Mouse (Mus musculus): ENCODE measurements around the gene Rtbdn. TPM values are rescaled to one million over a fixed set of nuclear protein-coding genes. Genes with fewer than 3 reads are reported as not detected.

Rtbdn gene
- polyA plus RNA-seq, 1 experiment from 2014 or later, result not detected

- WGBS, result under 1% methylated on average over 53 of the region's 53 CpGs
- TF ChIP-seq CTCF (IDR thresholded peaks at IDR 0.05; ENCODE audit: low read depth), result no peak
- Histone ChIP-seq H3K9me3 (ENCODE audit: low read depth, low read length) (no peaks in the 10 kb centered on the region), H3K4me1 (ENCODE audit: insufficient read depth) (peaks cover 44% of the 10 kb centered on the region), H3K27ac (ENCODE audit: low read depth) (peak overlapping the region; percentile 67; the same call in 1 of the 2 replicates), H3K4me3 (ENCODE audit: low read depth, low read length) (peak overlapping the region; percentile 52), H3K9ac (peak overlapping the region; percentile 58), H3K4me2 (peak overlapping the region; percentile 100), H3K27me3 (ENCODE audit: insufficient read depth, low read length) (no peaks in the 10 kb centered on the region), H3K36me3 (ENCODE audit: insufficient read depth) (no peaks in the 10 kb centered on the region)
- peak; percentile 83 for DNase-seq
- peak; percentile 7 for ATAC-seq (ENCODE audit: insufficient read depth)
These were observed 39.0 kb downstream of the Rtbdn start for GRCm38 (mm10) chr8:84985684-84986378.

- peaks cover 39% of the 10 kb centered on the region for H3K4me1 ChIP-seq (ENCODE audit: insufficient read depth)
- H3K4me2 ChIP-seq, result peak overlapping the region; percentile 100
- ATAC-seq (ENCODE audit: insufficient read depth) (no peak), DNase-seq (peak; percentile 48)
- peak overlapping the region; percentile 52 for H3K4me3 ChIP-seq (ENCODE audit: low read depth, low read length)
- H3K9ac ChIP-seq, result peak overlapping the region; percentile 58
- no peaks in the 10 kb centered on the region for H3K27me3 ChIP-seq (ENCODE audit: insufficient read depth, low read length)
- no peaks in the 10 kb centered on the region for H3K36me3 ChIP-seq (ENCODE audit: insufficient read depth)
- TF ChIP-seq CTCF (IDR thresholded peaks at IDR 0.05; ENCODE audit: low read depth), result no peak
- 32% methylated on average over 8 of the region's 8 CpGs for WGBS
- peak overlapping the region; percentile 67; the same call in 1 of the 2 replicates for H3K27ac ChIP-seq (ENCODE audit: low read depth)
- H3K9me3 ChIP-seq (ENCODE audit: low read depth, low read length), result no peaks in the 10 kb centered on the region
These were observed 39.7 kb downstream of the Rtbdn start for GRCm38 (mm10) chr8:84986379-84986945.

- H3K27ac ChIP-seq (ENCODE audit: low read depth), result no peak overlapping the region
- no peak overlapping the region for H3K9ac ChIP-seq
- H3K4me2 ChIP-seq, result no peak overlapping the region
- H3K27me3 ChIP-seq (ENCODE audit: insufficient read depth, low read length), result no peaks in the 10 kb centered on the region
- H3K4me1 ChIP-seq (ENCODE audit: insufficient read depth), result peaks cover 29% of the 10 kb centered on the region
- TF ChIP-seq CTCF (IDR thresholded peaks at IDR 0.05; ENCODE audit: low read depth), result no peak
- ATAC-seq (ENCODE audit: insufficient read depth) (no peak), DNase-seq (no peak)
- no peak overlapping the region for H3K4me3 ChIP-seq (ENCODE audit: low read depth, low read length)
- H3K9me3 ChIP-seq (ENCODE audit: low read depth, low read length), result no peaks in the 10 kb centered on the region
- no peaks in the 10 kb centered on the region for H3K36me3 ChIP-seq (ENCODE audit: insufficient read depth)
- WGBS, result 71% methylated on average over 5 of the region's 5 CpGs
These were observed 40.6 kb downstream of the Rtbdn start for GRCm38 (mm10) chr8:84987388-84987787.

GRCm38 (mm10) chr8:84987903-84988302 is 41.1 kb downstream of the Rtbdn start:
- H3K27ac ChIP-seq (ENCODE audit: low read depth), result no peak overlapping the region
- H3K27me3 ChIP-seq (ENCODE audit: insufficient read depth, low read length), result no peaks in the 10 kb centered on the region
- ATAC-seq (ENCODE audit: insufficient read depth) (no peak), DNase-seq (no peak)
- no peak overlapping the region for H3K9ac ChIP-seq
- TF ChIP-seq CTCF (IDR thresholded peaks at IDR 0.05; ENCODE audit: low read depth), result no peak
- no peak overlapping the region for H3K4me2 ChIP-seq
- peaks cover 28% of the 10 kb centered on the region for H3K4me1 ChIP-seq (ENCODE audit: insufficient read depth)
- 60% methylated on average over 2 of the region's 2 CpGs for WGBS
- H3K4me3 ChIP-seq (ENCODE audit: low read depth, low read length), result no peak overlapping the region
- H3K9me3 ChIP-seq (ENCODE audit: low read depth, low read length), result no peaks in the 10 kb centered on the region
- H3K36me3 ChIP-seq (ENCODE audit: insufficient read depth), result no peaks in the 10 kb centered on the region

- Histone ChIP-seq H3K9ac (peak overlapping the region; percentile 40), H3K4me3 (ENCODE audit: low read depth, low read length) (peak overlapping the region; percentile 54), H3K4me2 (peak overlapping the region; percentile 98), H3K9me3 (ENCODE audit: low read depth, low read length) (no peaks in the 10 kb centered on the region), H3K4me1 (ENCODE audit: insufficient read depth) (peaks cover 24% of the 10 kb centered on the region), H3K27ac (ENCODE audit: low read depth) (peak overlapping the region; percentile 19), H3K27me3 (ENCODE audit: insufficient read depth, low read length) (no peaks in the 10 kb centered on the region), H3K36me3 (ENCODE audit: insufficient read depth) (no peaks in the 10 kb centered on the region)
- DNase-seq, result peak; percentile 27
- no peak for ATAC-seq (ENCODE audit: insufficient read depth)
- TF ChIP-seq CTCF (IDR thresholded peaks at IDR 0.05; ENCODE audit: low read depth), result no peak
- 14% methylated on average over 15 of the region's 15 CpGs for WGBS
These were observed 42.5 kb downstream of the Rtbdn start for GRCm38 (mm10) chr8:84989311-84989731.

- Histone ChIP-seq H3K4me2 (peak overlapping the region; percentile 98), H3K4me1 (ENCODE audit: insufficient read depth) (peaks cover 19% of the 10 kb centered on the region), H3K4me3 (ENCODE audit: low read depth, low read length) (peak overlapping the region; percentile 54), H3K27me3 (ENCODE audit: insufficient read depth, low read length) (no peaks in the 10 kb centered on the region), H3K27ac (ENCODE audit: low read depth) (peak overlapping the region; percentile 80), H3K9ac (peak overlapping the region; percentile 67), H3K36me3 (ENCODE audit: insufficient read depth) (no peaks in the 10 kb centered on the region), H3K9me3 (ENCODE audit: low read depth, low read length) (no peaks in the 10 kb centered on the region)
- DNase-seq (peak; percentile 98), ATAC-seq (ENCODE audit: insufficient read depth) (peak; percentile 72)
- WGBS, result 0% methylated on average over 15 of the region's 15 CpGs
- TF ChIP-seq CTCF (IDR thresholded peaks at IDR 0.05; ENCODE audit: low read depth), result peak; percentile 94
These were observed 43.0 kb downstream of the Rtbdn start for GRCm38 (mm10) chr8:84989810-84990209.

GRCm38 (mm10) chr8:84990349-84990748 is 43.6 kb downstream of the Rtbdn start, which contains the start of gene Hook2:
Gene Hook2 (plus strand): TSS chr8:84990603.
- peak; percentile 93 for ATAC-seq (ENCODE audit: insufficient read depth)
- H3K27ac ChIP-seq (ENCODE audit: low read depth), result peak within 1 kb of the TSS; percentile 82
- peak; percentile 98 for TF ChIP-seq CTCF (IDR thresholded peaks at IDR 0.05; ENCODE audit: low read depth)
- no peaks in the 10 kb centered on the region for H3K27me3 ChIP-seq (ENCODE audit: insufficient read depth, low read length)
- peak within 1 kb of the TSS; percentile 98 for H3K4me2 ChIP-seq
- H3K4me1 ChIP-seq (ENCODE audit: insufficient read depth), result peaks cover 14% of the 10 kb centered on the region
- H3K36me3 ChIP-seq (ENCODE audit: insufficient read depth), result no peaks in the 10 kb centered on the region
- H3K9ac ChIP-seq, result peak within 1 kb of the TSS; percentile 67
- no peaks in the 10 kb centered on the region for H3K9me3 ChIP-seq (ENCODE audit: low read depth, low read length)
- DNase-seq, result peak; percentile 99
- peak within 1 kb of the TSS; percentile 54 for H3K4me3 ChIP-seq (ENCODE audit: low read depth, low read length)
- WGBS, result 0% methylated on average over 28 of the region's 28 CpGs

Measured in lung, embryonic 14.5 days (tissue).